Mouse (Mus musculus) kidney, adult 11 months (tissue): ENCODE results near the gene Trmt6.

ENCODE experiments used
- DNase-seq: peaks from one replicate; pipeline ENCODE4 v3.0.0; 2022

Gene Trmt6

GRCm38 (mm10) chr2:132815608-132816314, at the start of gene Trmt6, which contains the start of gene Mcm8:
TSS of gene Trmt6 (minus strand) at chr2:132816055.
TSS of gene Mcm8 (plus strand) at chr2:132816141.
- peak; percentile 91 for DNase-seq

DNA sequence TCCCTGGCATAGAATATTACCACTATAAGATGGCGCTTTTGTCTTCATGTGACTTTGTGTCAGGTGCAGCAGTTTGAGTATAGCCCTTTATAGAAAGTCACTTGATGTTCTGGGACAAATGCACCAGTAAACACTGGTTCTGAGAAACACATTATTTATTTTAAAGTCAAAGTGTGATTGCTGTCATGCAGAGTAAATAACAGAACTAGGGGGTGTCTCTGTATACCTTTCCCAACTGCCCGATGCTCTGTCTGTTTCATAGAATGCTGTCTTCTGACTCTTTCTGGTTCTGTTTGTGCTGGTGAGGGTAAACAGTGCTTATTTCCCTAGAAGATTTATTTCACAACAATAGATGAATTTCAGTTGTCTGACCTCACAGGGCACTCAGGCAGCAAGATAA, 47.5 kb upstream of the Trmt6 start:
- no peak for DNase-seq

GRCm38 (mm10) chr2:132861456-132861855, 45.6 kb upstream of the Trmt6 start:
- no peak for DNase-seq

- no peak for DNase-seq
Observed at GRCm38 (mm10) chr2:132860435-132860834, 44.6 kb upstream of the Trmt6 start.

- DNase-seq, result no peak
Observed at GRCm38 (mm10) chr2:132856333-132856732, 40.5 kb upstream of the Trmt6 start.

- no peak for DNase-seq
Observed at GRCm38 (mm10) chr2:132853051-132853450, 37.2 kb upstream of the Trmt6 start.

GRCm38 (mm10) chr2:132849141-132849540, 33.3 kb upstream of the Trmt6 start:
- DNase-seq, result no peak

DNA sequence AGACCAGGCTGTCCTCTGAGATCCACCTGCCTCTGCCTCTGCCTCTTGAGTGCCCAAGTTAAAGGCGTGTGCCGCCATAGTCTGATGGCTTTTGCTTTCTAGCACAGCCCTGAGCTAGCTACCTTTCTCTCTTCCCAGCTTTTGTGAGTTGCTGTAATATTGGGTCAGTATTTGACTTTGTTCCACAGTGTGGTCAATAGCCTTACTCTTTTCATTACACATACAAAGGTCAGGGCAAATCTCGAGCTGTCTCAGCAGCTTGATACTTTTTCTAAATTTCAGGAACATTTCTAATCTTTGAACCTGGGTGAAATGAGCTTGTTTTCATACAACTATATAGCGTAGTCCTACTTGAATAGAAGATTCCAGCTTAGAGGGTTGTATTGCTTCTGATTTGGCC, 32.5 kb upstream of the Trmt6 start:
- no peak for DNase-seq

GRCm38 (mm10) chr2:132847581-132847980, 31.7 kb upstream of the Trmt6 start:
- no peak for DNase-seq

DNA sequence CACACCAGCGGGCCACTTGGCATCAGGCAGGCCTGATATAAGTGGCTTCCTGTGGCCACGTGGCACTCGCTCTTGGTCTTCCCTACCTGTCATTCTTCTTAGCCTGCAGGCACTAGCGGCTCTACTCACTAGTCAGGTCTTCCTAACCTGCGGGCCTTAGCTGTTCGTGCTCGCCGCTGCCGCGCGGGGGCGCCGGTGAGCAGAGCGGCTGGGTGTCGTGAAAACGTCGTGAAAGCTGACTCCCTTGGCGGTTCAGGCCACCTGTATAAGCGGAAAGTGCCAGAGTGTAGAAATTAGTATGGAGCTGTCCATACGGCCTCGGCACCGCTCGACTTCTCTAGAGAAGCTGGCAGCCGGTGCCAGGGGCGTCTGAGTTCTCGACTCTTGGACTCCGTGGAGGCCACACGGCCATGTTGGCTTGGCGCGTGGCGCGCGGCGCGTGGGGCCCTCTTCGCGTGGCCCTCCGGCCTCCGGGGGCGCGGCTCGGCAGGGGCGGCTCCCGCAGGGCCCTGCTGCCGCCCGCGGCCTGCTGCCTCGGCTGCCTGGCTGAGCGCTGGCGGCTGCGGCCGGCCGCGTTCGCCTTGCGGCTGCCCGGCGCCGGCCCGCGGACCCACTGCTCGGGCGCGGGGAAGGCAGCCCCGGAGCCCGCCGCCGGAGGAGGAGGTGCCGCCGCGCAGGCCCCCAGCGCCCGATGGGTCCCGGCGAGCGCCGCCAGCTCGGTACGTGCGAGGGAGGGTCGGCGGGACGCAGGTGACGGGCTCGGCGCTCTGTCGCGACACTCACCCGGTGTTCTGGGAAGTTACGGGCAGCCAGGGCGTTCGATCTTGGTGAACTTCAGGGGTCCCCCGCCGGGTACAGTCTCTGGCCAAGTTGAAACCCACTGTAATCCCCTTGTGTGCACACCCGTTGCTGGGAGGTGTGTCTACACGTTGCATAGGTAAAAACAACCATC, 30.8 kb upstream of the Trmt6 start, which contains the start of gene Crls1:
Crls1 (plus strand) TSS at position 260 of the 952 bp plus-strand sequence.
- peak; percentile 95 for DNase-seq

- no peak for DNase-seq
Observed at GRCm38 (mm10) chr2:132841071-132841470, 25.2 kb upstream of the Trmt6 start.

- no peak for DNase-seq
Observed at GRCm38 (mm10) chr2:132802976-132803375, 12.9 kb downstream of the Trmt6 start.

DNA sequence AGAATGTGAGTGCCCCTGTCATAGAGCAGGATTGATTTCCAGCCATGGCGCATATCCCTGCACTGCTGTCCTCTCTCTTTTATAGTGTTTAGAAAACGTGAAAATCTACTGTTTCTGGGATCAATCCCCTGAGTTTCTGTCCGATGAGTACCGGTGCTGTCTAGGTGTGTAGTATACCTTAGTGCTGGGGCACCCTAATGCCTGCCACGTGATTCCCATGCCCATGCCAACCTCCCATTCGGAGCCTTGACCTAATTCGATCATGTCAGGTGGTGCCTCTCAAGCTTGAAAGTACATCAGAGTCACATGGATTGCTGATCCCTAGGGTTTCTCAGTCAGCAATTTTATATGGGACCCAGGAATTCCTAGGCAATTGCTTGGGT, 21.7 kb downstream of the Trmt6 start:
- no peak for DNase-seq

- DNase-seq, result no peak
Observed at GRCm38 (mm10) chr2:132793441-132794203, 22.2 kb downstream of the Trmt6 start.

DNA sequence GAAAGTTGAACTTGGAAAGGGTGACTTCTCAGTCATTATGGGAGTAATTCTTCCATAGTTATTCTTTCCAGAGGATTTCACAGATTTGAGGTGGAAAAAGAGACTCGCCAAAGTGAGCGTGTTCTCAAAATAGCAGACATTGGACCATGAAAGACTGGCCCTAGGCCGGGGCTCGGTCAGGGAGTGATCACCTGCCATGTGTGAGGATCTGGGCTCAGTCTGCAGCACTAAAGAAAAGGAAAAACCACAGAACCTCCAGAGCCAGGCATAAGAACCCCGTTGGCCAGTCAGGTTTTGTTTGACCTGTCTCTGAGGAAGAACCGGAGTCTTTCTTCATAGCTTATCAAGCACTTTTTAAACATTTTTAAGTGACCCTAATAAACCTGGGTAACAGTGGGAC, 31.8 kb downstream of the Trmt6 start:
- DNase-seq, result no peak

DNA sequence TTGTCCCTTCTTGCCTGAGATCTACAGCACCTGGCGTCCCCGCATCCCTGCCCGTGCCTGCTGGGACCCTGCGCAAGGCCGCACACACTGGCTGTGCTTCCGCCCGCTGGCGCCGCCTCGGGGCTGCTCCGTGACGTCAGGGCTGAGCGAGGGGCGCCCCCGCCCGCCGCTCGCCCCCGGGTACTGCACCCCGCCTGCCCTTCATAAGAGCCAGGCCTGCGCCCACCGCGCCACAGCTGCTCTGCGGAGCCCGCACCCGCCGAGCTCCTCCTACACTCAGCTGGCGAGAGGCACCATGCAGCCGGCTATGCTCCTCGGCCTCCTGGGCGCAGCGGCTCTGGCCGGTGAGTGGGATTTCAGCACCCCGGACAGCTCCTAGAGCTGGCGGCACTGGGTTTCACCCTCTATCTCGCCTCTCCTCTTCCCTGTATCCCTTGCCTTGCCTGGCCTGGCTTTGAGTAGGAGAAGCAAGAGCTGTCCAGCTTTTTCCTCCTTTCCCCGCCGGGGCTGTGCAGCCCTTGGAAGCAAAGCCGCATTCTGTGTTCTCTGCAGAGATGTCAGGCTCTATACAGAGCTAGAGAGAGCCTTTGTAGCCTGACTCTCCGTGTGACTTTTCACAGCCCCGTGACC, 34.3 kb downstream of the Trmt6 start:
- DNase-seq, result peak; percentile 76

DNA sequence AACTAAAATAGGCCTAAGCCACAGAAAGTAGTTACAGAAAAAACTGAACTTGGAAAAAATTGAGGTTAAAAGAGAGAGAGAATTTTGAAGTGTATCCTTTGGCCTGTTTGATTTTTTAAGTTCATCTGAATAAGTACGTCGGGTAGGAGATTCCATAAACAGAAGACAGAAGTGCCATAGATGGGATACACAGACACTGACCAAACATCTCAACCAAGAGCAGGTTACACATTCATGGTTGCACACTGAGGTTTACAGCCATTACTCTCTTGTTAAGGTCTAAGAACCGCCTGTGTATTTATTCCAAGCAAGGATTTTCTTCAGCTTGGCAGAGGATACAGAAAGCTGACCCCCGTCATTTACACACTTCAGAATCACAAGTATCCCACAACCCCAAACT, 34.9 kb downstream of the Trmt6 start, which contains the start of gene Chgb:
Chgb (plus strand) TSS at position 301 of the 400 bp plus-strand sequence.
- no peak for DNase-seq

GRCm38 (mm10) chr2:132770822-132771221, 45.0 kb downstream of the Trmt6 start:
- DNase-seq, result no peak

GRCm38 (mm10) chr2:132757911-132758310, 57.9 kb downstream of the Trmt6 start:
- no peak for DNase-seq
